Mouse (Mus musculus): ENCODE data around the gene Arhgef10l. TPM values are rescaled to one million over a fixed set of nuclear protein-coding genes. Genes with fewer than 3 reads are reported as not detected.
A peak's percentile ranks its signal among the peaks of the same experiment; 100 is the strongest.

The Arhgef10l gene
- polyA plus RNA-seq, 1 experiment, result 34.7 TPM

DNA sequence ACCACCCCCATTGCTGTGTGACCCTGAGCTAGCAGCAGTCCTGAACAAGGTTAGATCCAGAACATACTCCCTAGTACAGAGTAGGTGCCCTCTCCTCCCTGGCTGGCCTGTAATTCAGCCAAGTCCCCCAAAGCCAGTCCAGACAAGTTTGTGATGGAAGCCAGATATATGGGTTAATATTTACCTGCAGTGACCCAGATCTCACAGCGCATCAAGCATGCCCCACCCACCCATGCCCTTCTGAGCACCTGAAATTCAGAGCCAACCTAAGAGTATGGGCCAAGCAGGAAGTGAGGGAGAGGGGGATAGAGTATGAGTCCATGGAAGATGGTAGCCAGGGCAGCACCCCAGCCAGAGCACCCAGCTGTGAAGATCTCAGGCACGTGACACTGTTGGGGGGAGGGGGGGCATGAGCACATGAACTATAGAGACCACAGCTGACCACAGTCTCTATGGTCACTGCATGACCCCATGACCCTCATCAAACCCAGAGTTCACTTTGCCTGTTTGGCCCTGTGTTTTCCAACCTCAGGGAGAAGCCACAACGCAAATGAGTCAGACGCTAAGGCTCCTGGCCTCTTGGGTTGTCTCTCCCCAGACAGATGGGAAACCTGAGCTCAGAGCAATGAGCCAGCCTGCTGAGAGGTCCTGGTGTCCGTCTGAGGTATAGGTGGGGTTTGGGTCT is 29.4 kb downstream of the Arhgef10l start:
- no peak overlapping the region for H3ac ChIP-seq (ENCODE audit: control insufficient read depth, insufficient read length)
- no peak overlapping the region for H3K4me3 ChIP-seq
- H3K4me2 ChIP-seq (ENCODE audit: low read depth), result peak overlapping the region; percentile 54
- no peaks in the 10 kb centered on the region for H3K27me3 ChIP-seq (ENCODE audit: control insufficient read depth, insufficient read depth, insufficient read length)
- H3K79me2 ChIP-seq (ENCODE audit: control insufficient read depth, insufficient read depth), result peaks cover 5% of the 10 kb centered on the region
- peak in 1 of 3 experiments; percentile 73 for TF ChIP-seq MYOD1 (IDR thresholded peaks at IDR 0.05; ENCODE audit: control insufficient read depth in 1 of 3, insufficient read length in 2 of 3, low read depth in 2 of 3)
- TF ChIP-seq MYOG (IDR thresholded peaks at IDR 0.05; ENCODE audit: control insufficient read depth in 1 of 3, insufficient read depth in 1 of 3, insufficient read length in 2 of 3, low read depth in 2 of 3), result peak in 2 of 3 experiments; percentile 49 to 71
- peak; percentile 41 for TF ChIP-seq TCF12 (IDR thresholded peaks at IDR 0.05; ENCODE audit: insufficient read depth, poor library complexity, severe bottlenecking)
- TF ChIP-seq TCF3 (IDR thresholded peaks at IDR 0.05; ENCODE audit: insufficient read length, low read depth), result peak; percentile 36
- TF ChIP-seq CEBPB (IDR thresholded peaks at IDR 0.05; ENCODE audit: insufficient read depth, poor library complexity, severe bottlenecking), result no peak
- TF ChIP-seq REST (IDR thresholded peaks at IDR 0.05; ENCODE audit: insufficient read depth, insufficient read length), result no peak
- no peak for TF ChIP-seq SRF (IDR thresholded peaks at IDR 0.05; ENCODE audit: control insufficient read depth, insufficient read length, low read depth)
- TF ChIP-seq USF1 (IDR thresholded peaks at IDR 0.05; ENCODE audit: low read depth), result peak; percentile 96
- no peaks in the 10 kb centered on the region for H3K36me3 ChIP-seq (ENCODE audit: control insufficient read depth, insufficient read depth)

- H3K79me2 ChIP-seq (ENCODE audit: control insufficient read depth, insufficient read depth), result no peaks in the 10 kb centered on the region
- no peak overlapping the region for H3ac ChIP-seq (ENCODE audit: control insufficient read depth, insufficient read length)
- TF ChIP-seq E2F4 (IDR thresholded peaks at IDR 0.05; ENCODE audit: insufficient read depth), result no peak
- peak in 1 of 3 experiments; percentile 87 for TF ChIP-seq MYOG (IDR thresholded peaks at IDR 0.05; ENCODE audit: control insufficient read depth in 1 of 3, insufficient read depth in 1 of 3, insufficient read length in 2 of 3, low read depth in 2 of 3)
- no peak for TF ChIP-seq CEBPB (IDR thresholded peaks at IDR 0.05; ENCODE audit: insufficient read depth, poor library complexity, severe bottlenecking)
- peak in 1 of 3 experiments; percentile 77 for TF ChIP-seq MYOD1 (IDR thresholded peaks at IDR 0.05; ENCODE audit: control insufficient read depth in 1 of 3, insufficient read length in 2 of 3, low read depth in 2 of 3)
- peak; percentile 89 for TF ChIP-seq SRF (IDR thresholded peaks at IDR 0.05; ENCODE audit: control insufficient read depth, insufficient read length, low read depth)
- peak; percentile 70 for TF ChIP-seq USF1 (IDR thresholded peaks at IDR 0.05; ENCODE audit: low read depth)
- peak; percentile 27 for TF ChIP-seq POLR2AphosphoS2 (IDR thresholded peaks at IDR 0.05; ENCODE audit: insufficient read length, low read depth)
- TF ChIP-seq POLR2A (IDR thresholded peaks at IDR 0.05; ENCODE audit: insufficient read length, low read depth), result no peak
- TF ChIP-seq REST (IDR thresholded peaks at IDR 0.05; ENCODE audit: insufficient read depth, insufficient read length), result no peak
- TF ChIP-seq TCF3 (IDR thresholded peaks at IDR 0.05; ENCODE audit: insufficient read length, low read depth), result no peak
- peak; percentile 27 for TF ChIP-seq MAX (IDR thresholded peaks at IDR 0.05; ENCODE audit: low read depth)
- TF ChIP-seq TCF12 (IDR thresholded peaks at IDR 0.05; ENCODE audit: insufficient read depth, poor library complexity, severe bottlenecking), result no peak
Observed at GRCm38 (mm10) chr4:140634861-140635388, 30.9 kb downstream of the Arhgef10l start.

GRCm38 (mm10) chr4:140631276-140631849 is 34.4 kb downstream of the Arhgef10l start:
- no peak overlapping the region for H3K4me3 ChIP-seq
- TF ChIP-seq MYOD1 (IDR thresholded peaks at IDR 0.05; ENCODE audit: control insufficient read depth in 1 of 3, insufficient read length in 2 of 3, low read depth in 2 of 3), result no peak
- TF ChIP-seq E2F4 (IDR thresholded peaks at IDR 0.05; ENCODE audit: insufficient read depth), result no peak
- TF ChIP-seq USF1 (IDR thresholded peaks at IDR 0.05; ENCODE audit: low read depth), result no peak
- TF ChIP-seq TCF12 (IDR thresholded peaks at IDR 0.05; ENCODE audit: insufficient read depth, poor library complexity, severe bottlenecking), result no peak
- TF ChIP-seq MYOG (IDR thresholded peaks at IDR 0.05; ENCODE audit: control insufficient read depth in 1 of 3, insufficient read depth in 1 of 3, insufficient read length in 2 of 3, low read depth in 2 of 3), result no peak
- no peak for TF ChIP-seq POLR2AphosphoS2 (IDR thresholded peaks at IDR 0.05; ENCODE audit: insufficient read length, low read depth)
- no peak for TF ChIP-seq MAX (IDR thresholded peaks at IDR 0.05; ENCODE audit: low read depth)
- H3K27me3 ChIP-seq (ENCODE audit: control insufficient read depth, insufficient read depth, insufficient read length), result no peaks in the 10 kb centered on the region
- H3K79me2 ChIP-seq (ENCODE audit: control insufficient read depth, insufficient read depth), result no peaks in the 10 kb centered on the region
- H3K4me2 ChIP-seq (ENCODE audit: low read depth), result peak overlapping the region; percentile 84
- no peak overlapping the region for H3ac ChIP-seq (ENCODE audit: control insufficient read depth, insufficient read length)
- H3K36me3 ChIP-seq (ENCODE audit: control insufficient read depth, insufficient read depth), result no peaks in the 10 kb centered on the region

More at GRCm38 (mm10) chr4:140634861-140635388, 30.9 kb downstream of the Arhgef10l start:
- Histone ChIP-seq H3K36me3 (ENCODE audit: control insufficient read depth, insufficient read depth) (no peaks in the 10 kb centered on the region), H3K4me3 (no peak overlapping the region), H3K27me3 (ENCODE audit: control insufficient read depth, insufficient read depth, insufficient read length) (no peaks in the 10 kb centered on the region), H3K4me2 (ENCODE audit: low read depth) (peak overlapping the region; percentile 54)

GRCm38 (mm10) chr4:140630651-140631241 is 35.1 kb downstream of the Arhgef10l start:
- Histone ChIP-seq H3ac (ENCODE audit: control insufficient read depth, insufficient read length) (no peak overlapping the region), H3K27me3 (ENCODE audit: control insufficient read depth, insufficient read depth, insufficient read length) (no peaks in the 10 kb centered on the region), H3K36me3 (ENCODE audit: control insufficient read depth, insufficient read depth) (no peaks in the 10 kb centered on the region), H3K79me2 (ENCODE audit: control insufficient read depth, insufficient read depth) (no peaks in the 10 kb centered on the region), H3K4me2 (ENCODE audit: low read depth) (peak overlapping the region; percentile 84), H3K4me3 (no peak overlapping the region)
- TF ChIP-seq USF1 (IDR thresholded peaks at IDR 0.05; ENCODE audit: low read depth) (peak; percentile 95), MYOG (IDR thresholded peaks at IDR 0.05; ENCODE audit: control insufficient read depth in 1 of 3, insufficient read depth in 1 of 3, insufficient read length in 2 of 3, low read depth in 2 of 3) (no peak), MAX (IDR thresholded peaks at IDR 0.05; ENCODE audit: low read depth) (peak; percentile 76), POLR2A (IDR thresholded peaks at IDR 0.05; ENCODE audit: insufficient read length, low read depth) (peak; percentile 51)
